Mouse (Mus musculus) embryonic facial prominence, embryonic 14.5 days (tissue): ENCODE measurements around the gene Lmntd1. TPM values are rescaled to one million over a fixed set of nuclear protein-coding genes. Genes with fewer than 3 reads are reported as not detected.
A peak's percentile ranks its signal among the peaks of the same experiment; 100 is the strongest.

Source experiments
- ATAC-seq: fragments of 200-750 bp; cut with Nextera tagmentation; 2 replicates; pipeline ENCODE4 v1.8.0; 2017; ENCODE audit warnings: low read depth, moderate number of reproducible peaks, moderate TSS enrichment
- DNase-seq: peaks from one replicate; pipeline ENCODE4 v3.0.0-alpha.2; 2015; ENCODE audit warnings: low spot score
- H3K27ac ChIP-seq: fragments of 300-500 bp; sonication (generic); replicated peaks from 2 replicates; pipeline ENCODE4 v1.5.1; 2014; ENCODE audit warnings: low read depth, mild to moderate bottlenecking, low read length, moderate library complexity
- H3K27me3 ChIP-seq: fragments of 300-500 bp; sonication (generic); replicated peaks from 2 replicates; pipeline ENCODE4 v1.6.1; 2014; ENCODE audit warnings: low read length; ENCODE audit not compliant: control insufficient read depth, insufficient read depth
- H3K36me3 ChIP-seq: fragments of 300-500 bp; sonication (generic); 2 replicates; pipeline ENCODE4 v1.6.1; 2014; ENCODE audit warnings: low read length, mixed read lengths; ENCODE audit not compliant: control insufficient read depth, insufficient read depth
- H3K4me1 ChIP-seq: fragments of 300-500 bp; sonication (generic); 2 replicates; pipeline ENCODE4 v1.6.1; 2014; ENCODE audit warnings: antibody characterized with exemption, low read length; ENCODE audit not compliant: control insufficient read depth, insufficient read depth
- H3K4me2 ChIP-seq: fragments of 300-500 bp; sonication (generic); 2 replicates; pipeline ENCODE4 v1.6.1; 2014; ENCODE audit warnings: low read depth, mild to moderate bottlenecking, low read length, moderate library complexity, mixed read lengths
- H3K4me3 ChIP-seq: fragments of 300-500 bp; sonication (generic); 2 replicates; pipeline ENCODE4 v1.5.1; 2014; ENCODE audit warnings: low read depth, mild to moderate bottlenecking, low read length
- H3K9ac ChIP-seq: fragments of 300-500 bp; sonication (generic); 2 replicates; pipeline ENCODE4 v1.6.1; 2014; ENCODE audit warnings: low read depth, mild to moderate bottlenecking, low read length, moderate library complexity, mixed read lengths
- H3K9me3 ChIP-seq: fragments of 300-500 bp; sonication (generic); 2 replicates; pipeline ENCODE4 v1.6.1; 2016; ENCODE audit warnings: low read length; ENCODE audit not compliant: control insufficient read depth
- WGBS: fragments of 180-500 bp; shearing (Covaris S2); extraction: QIAGEN DNeasy Blood & Tissue Kit; methylation state at CpG from one replicate; pipeline ENCODE4 v1.1.7; 2014; 5-methylcytosine and 5-hydroxymethylcytosine counted together
- polyA plus RNA-seq: library from polyadenylated mRNA; unstranded; fragments of >200 nt; fragmentation: Nextera tagmentation; extraction: Ambion mirVana; gene quantifications from 2 replicates; pipeline ENCODE4 v1.2.1, GENCODE M21; 2014

Lmntd1 gene
- polyA plus RNA-seq, 1 experiment from 2014 or later = 1.3 TPM

DNA sequence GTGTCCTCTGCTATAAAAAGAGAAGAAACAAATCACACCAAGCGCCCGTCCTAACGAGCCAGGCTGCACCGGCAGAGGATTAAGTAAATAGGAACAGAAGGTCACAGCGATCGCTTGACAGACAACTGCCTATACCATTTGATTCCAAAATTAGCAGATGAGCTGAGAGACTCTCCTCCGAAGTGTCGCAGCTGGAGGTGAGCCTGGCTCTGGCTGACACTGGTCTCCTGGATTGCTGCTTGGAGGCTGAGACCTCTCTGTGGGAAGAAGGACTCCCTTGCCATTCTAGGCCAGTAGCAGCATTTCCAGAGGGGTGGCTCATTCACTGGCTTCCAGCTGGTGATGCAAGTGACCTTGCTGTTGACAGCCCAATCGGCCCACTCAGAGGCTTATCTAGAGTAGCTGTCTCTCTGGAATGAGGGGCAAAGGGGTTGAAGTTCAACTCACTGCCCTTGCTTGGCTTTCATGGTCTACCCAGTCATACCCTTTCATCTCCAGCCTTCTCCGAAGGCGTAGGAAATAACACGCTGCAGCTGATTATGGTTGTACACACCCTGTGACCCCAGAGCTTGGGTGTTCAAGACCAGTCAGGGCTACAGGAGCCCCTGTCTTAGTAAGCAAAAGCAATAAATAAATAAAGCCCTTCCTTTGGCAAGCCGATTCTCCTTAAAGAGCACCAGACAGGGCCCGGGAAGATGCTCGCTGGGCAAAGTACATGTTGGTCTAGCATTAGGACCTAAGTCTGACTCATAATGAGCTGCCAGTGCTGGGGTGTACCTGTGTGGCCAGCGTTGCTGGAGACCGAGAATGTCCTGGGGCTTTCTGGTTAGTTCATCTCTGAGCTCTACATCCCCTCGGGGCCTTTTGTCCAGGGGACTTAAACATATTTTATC lies 278.0 kb downstream of the Lmntd1 start:
- DNase-seq (no peak), ATAC-seq (no peak)
- Histone ChIP-seq H3K4me1 (no peaks in the 10 kb centered on the region), H3K4me3 (no peak overlapping the region), H3K4me2 (no peak overlapping the region), H3K9me3 (no peaks in the 10 kb centered on the region), H3K27me3 (peaks cover 10% of the 10 kb centered on the region), H3K9ac (no peak overlapping the region), H3K36me3 (no peaks in the 10 kb centered on the region), H3K27ac (no peak overlapping the region)
- 70% methylated on average over 18 of the region's 18 CpGs for WGBS

DNA sequence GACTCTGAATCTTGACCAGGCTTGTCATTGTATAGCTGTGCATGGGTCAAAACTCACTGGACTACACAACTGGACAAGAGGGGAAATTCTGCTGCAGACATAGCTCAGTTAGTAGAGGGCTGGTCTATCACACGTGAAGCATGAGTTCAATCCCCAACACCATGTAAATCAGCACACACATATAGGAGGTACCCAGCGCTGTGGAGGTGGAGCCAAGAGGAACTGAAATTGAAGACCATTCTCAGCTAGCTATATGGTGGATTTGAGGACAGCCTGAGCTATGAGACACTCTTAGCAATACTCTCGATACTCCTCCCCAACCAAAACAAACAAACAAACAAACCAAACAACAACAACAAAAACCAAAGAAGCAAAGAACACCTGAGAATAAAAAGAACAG lies 279.9 kb downstream of the Lmntd1 start:
- Histone ChIP-seq H3K27me3 (peaks cover 5% of the 10 kb centered on the region), H3K9ac (no peak overlapping the region), H3K4me2 (no peak overlapping the region), H3K4me3 (no peak overlapping the region), H3K27ac (no peak overlapping the region), H3K36me3 (no peaks in the 10 kb centered on the region), H3K9me3 (no peaks in the 10 kb centered on the region), H3K4me1 (no peaks in the 10 kb centered on the region)
- no peak for ATAC-seq
- 76% methylated on average over 3 of the region's 3 CpGs for WGBS
- no peak for DNase-seq

DNA sequence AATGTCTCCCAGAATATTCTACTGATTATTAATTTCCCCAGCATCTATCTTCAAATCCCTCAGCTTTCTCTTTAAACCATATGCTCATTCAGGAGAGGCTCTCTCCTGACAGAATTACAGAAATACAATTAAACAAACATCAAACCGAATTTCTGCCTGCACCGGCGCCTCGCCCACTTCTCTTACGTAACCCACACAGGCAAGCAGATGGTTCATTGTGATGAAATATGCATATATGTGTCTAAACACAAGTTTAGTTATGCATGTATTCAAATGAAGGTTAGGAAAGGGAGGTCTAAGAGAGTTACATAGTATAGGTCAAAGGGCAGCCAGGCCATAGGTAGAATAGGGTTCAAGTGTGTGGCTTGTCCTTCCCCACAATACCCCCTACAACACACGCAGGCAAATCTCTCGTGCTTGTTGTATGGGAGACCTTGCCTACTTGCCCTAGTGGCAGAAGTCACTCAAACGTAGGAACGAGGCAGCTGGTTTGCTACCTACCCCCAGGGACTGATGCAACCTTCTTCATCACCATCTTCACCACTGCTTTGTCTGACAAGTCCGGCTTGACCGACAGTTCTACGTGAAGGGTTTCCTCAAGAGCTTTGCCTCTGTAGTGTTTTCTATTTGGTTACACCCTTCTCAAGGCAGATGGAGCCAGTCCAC lies 287.8 kb downstream of the Lmntd1 start:
- 83% methylated on average over 12 of the region's 12 CpGs for WGBS
- no peaks in the 10 kb centered on the region for H3K4me1 ChIP-seq
- H3K27ac ChIP-seq = no peak overlapping the region

DNA sequence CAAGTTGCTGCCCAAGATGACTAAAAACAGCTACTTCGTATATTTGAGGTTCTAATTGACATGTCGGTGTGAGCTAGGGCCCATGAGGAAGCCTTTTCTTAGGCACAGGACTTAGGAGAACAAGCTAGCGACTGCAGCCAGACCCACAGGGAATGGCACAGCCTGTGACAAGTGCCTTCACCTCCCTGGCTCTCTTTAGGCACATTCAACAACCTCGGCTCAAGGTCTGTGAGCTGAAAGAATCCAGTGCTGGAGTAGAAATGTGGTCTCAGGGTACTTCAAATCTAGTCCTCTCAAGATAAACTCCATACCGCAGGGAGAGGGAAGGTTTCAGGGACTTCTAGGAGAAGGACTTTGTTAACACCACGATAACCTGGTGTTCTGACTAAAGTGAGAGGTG lies 289.0 kb downstream of the Lmntd1 start:
- DNase-seq = no peak
- Histone ChIP-seq H3K4me2 (no peak overlapping the region), H3K36me3 (no peaks in the 10 kb centered on the region), H3K9ac (no peak overlapping the region), H3K27me3 (no peaks in the 10 kb centered on the region), H3K4me3 (no peak overlapping the region), H3K9me3 (no peaks in the 10 kb centered on the region), H3K4me1 (no peaks in the 10 kb centered on the region), H3K27ac (no peak overlapping the region)
- ATAC-seq = no peak
- WGBS = 69% methylated on average over 6 of the region's 6 CpGs

More for the DNA sequence above, 287.8 kb downstream of the Lmntd1 start:
- Histone ChIP-seq H3K36me3 (no peaks in the 10 kb centered on the region), H3K9me3 (no peaks in the 10 kb centered on the region), H3K9ac (no peak overlapping the region), H3K27me3 (no peaks in the 10 kb centered on the region), H3K4me3 (no peak overlapping the region), H3K4me2 (no peak overlapping the region)
- no peak for DNase-seq
- no peak for ATAC-seq

DNA sequence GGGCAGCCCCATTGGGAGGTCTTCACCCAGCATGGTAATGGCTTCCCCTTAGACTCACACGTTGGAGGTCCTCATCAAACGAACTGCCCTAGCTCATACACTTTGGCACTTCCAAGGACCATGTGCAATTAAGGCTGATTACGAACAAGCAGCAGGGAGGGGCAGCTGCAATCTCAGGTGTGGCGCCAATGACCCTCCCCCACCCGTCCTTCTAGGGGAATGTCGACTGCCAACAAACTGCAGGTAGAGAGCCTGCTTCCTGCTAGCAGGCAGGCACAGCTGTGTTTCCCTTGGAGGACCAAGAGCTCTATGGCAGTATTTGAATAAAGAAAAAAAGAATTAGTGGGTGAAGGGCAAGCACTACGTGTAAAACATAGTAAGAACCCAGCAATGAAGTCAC lies 289.6 kb downstream of the Lmntd1 start:
- Histone ChIP-seq H3K27ac (no peak overlapping the region), H3K4me2 (no peak overlapping the region), H3K4me1 (no peaks in the 10 kb centered on the region), H3K9ac (no peak overlapping the region), H3K27me3 (no peaks in the 10 kb centered on the region), H3K36me3 (no peaks in the 10 kb centered on the region), H3K4me3 (no peak overlapping the region), H3K9me3 (no peaks in the 10 kb centered on the region)
- no peak for ATAC-seq
- 59% methylated on average over 7 of the region's 7 CpGs for WGBS
- DNase-seq = no peak

DNA sequence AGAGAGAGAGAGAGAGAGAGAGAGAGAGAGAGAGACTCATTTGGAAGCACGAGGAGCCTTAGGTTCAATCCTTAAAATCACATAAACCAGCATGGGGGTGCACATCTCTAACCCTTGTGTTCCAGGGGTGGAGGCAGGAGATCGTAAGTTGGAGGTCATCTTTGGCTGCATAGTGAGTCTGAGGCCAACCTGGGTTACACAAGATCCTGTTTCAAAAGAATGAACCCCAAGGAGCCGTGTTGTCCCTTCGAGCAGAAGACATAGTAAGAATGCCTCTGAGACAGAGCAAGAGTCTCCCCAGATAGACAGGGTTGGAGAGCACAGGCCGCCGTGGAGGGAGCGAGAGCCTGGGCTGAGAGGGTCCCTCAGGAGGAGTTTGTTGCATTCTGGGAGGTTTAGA lies 291.9 kb downstream of the Lmntd1 start:
- Histone ChIP-seq H3K9me3 (no peaks in the 10 kb centered on the region), H3K27me3 (no peaks in the 10 kb centered on the region), H3K9ac (no peak overlapping the region), H3K4me3 (no peak overlapping the region), H3K4me2 (no peak overlapping the region), H3K27ac (no peak overlapping the region), H3K4me1 (no peaks in the 10 kb centered on the region), H3K36me3 (no peaks in the 10 kb centered on the region)
- DNase-seq = no peak
- no peak for ATAC-seq
- 83% methylated on average over 7 of the region's 7 CpGs for WGBS

DNA sequence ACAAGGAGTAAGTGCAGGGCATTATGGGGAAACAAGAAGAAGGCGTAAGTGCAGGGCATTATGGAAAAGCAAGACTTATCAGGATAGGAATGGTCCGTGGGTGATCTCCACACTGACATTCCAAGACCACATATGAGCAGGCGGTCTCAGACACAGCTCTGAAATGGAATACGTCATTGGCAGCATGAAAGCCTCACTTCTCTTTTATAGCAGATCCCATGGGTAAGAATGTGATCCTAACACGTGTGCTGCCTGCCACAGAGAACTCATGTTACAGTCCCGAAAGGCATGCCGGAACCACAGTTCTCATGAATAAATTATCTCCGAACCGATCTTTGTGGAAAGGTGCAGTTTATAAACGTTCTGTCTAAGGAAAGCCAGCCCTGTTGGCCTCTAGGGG lies 294.0 kb downstream of the Lmntd1 start:
- 60% methylated on average over 10 of the region's 10 CpGs for WGBS
- no peaks in the 10 kb centered on the region for H3K4me1 ChIP-seq
- DNase-seq (peak; percentile 51), ATAC-seq (peak; percentile 68; the same call in 1 of the 2 replicates)
- no peaks in the 10 kb centered on the region for H3K27me3 ChIP-seq
- no peak overlapping the region for H3K4me3 ChIP-seq
- no peaks in the 10 kb centered on the region for H3K9me3 ChIP-seq
- H3K4me2 ChIP-seq = peak overlapping the region; percentile 8; the same call in 1 of the 2 replicates
- no peaks in the 10 kb centered on the region for H3K36me3 ChIP-seq
- no peak overlapping the region for H3K9ac ChIP-seq
- no peak overlapping the region for H3K27ac ChIP-seq
